Mouse (Mus musculus): ENCODE measurements around the gene Olfr1411.

Gene Olfr1411

GRCm38 (mm10) chr1:92640393-92640792, 46.2 kb downstream of the Olfr1411 start:
- DNase-seq (ENCODE audit: low spot score): no peak

GRCm38 (mm10) chr1:92641514-92642272, 47.5 kb downstream of the Olfr1411 start, which contains the start of gene Cops9:
TSS of gene Cops9 (minus strand) at chr1:92641985.
- DNase-seq (ENCODE audit: low spot score): peak; percentile 87

- no peak for DNase-seq (ENCODE audit: low spot score)
Observed at GRCm38 (mm10) chr1:92643691-92644090, 49.5 kb downstream of the Olfr1411 start.

- DNase-seq (ENCODE audit: low spot score): no peak
Observed at GRCm38 (mm10) chr1:92644916-92645315, 50.7 kb downstream of the Olfr1411 start.

GRCm38 (mm10) chr1:92646111-92646510, 51.9 kb downstream of the Olfr1411 start:
- no peak for DNase-seq (ENCODE audit: low spot score)

- DNase-seq (ENCODE audit: low spot score): no peak
Observed at GRCm38 (mm10) chr1:92646601-92647000, 52.4 kb downstream of the Olfr1411 start.

GRCm38 (mm10) chr1:92647026-92647425, 52.8 kb downstream of the Olfr1411 start:
- DNase-seq (ENCODE audit: low spot score): no peak

Data from testis, postnatal 14 days (tissue).